Mouse (Mus musculus) embryo, embryonic 11 days (tissue): ENCODE measurements around the gene Gpr171.
"Not testable (repeated sequence)": the region's sequence is repeated elsewhere in the genome, so short reads cannot be mapped to it uniquely, and the experiment has no call there.

ENCODE experiments used
- DNase-seq: peaks from one replicate; pipeline ENCODE4 v3.0.0-alpha.2; 2015

The Gpr171 gene

GRCm38 (mm10) chr3:59101218-59101986 is at the start of gene Gpr171:
Gene Gpr171, minus strand, starts transcription at chr3:59101821.
- no peak for DNase-seq

- no peak for DNase-seq
Observed at GRCm38 (mm10) chr3:59150624-59151023, 49.0 kb upstream of the Gpr171 start.

- no peak for DNase-seq
Observed at GRCm38 (mm10) chr3:59149646-59150045, 48.0 kb upstream of the Gpr171 start.

GRCm38 (mm10) chr3:59145194-59145593 is 43.6 kb upstream of the Gpr171 start:
- DNase-seq: no peak

- no peak for DNase-seq
Observed at GRCm38 (mm10) chr3:59141507-59142305, 40.1 kb upstream of the Gpr171 start.

GRCm38 (mm10) chr3:59140941-59141340 is 39.3 kb upstream of the Gpr171 start:
- DNase-seq: not testable (repeated sequence)

GRCm38 (mm10) chr3:59140115-59140514 is 38.5 kb upstream of the Gpr171 start:
- DNase-seq: no peak

GRCm38 (mm10) chr3:59139651-59140051 is 38.0 kb upstream of the Gpr171 start:
- no peak for DNase-seq

- no peak for DNase-seq
Observed at GRCm38 (mm10) chr3:59138946-59139468, 37.4 kb upstream of the Gpr171 start.

- DNase-seq: no peak
Observed at GRCm38 (mm10) chr3:59135911-59136653, 34.5 kb upstream of the Gpr171 start.

- no peak for DNase-seq
Observed at GRCm38 (mm10) chr3:59133189-59133588, 31.6 kb upstream of the Gpr171 start.

GRCm38 (mm10) chr3:59131966-59132365 is 30.3 kb upstream of the Gpr171 start:
- no peak for DNase-seq

GRCm38 (mm10) chr3:59131081-59131480 is 29.5 kb upstream of the Gpr171 start:
- no peak for DNase-seq

GRCm38 (mm10) chr3:59130431-59130830 is 28.8 kb upstream of the Gpr171 start:
- DNase-seq: peak; percentile 7

GRCm38 (mm10) chr3:59129547-59129946 is 27.9 kb upstream of the Gpr171 start:
- no peak for DNase-seq

GRCm38 (mm10) chr3:59128681-59129080 is 27.1 kb upstream of the Gpr171 start:
- no peak for DNase-seq

GRCm38 (mm10) chr3:59125783-59126555 is 24.3 kb upstream of the Gpr171 start:
- no peak for DNase-seq

GRCm38 (mm10) chr3:59125022-59125421 is 23.4 kb upstream of the Gpr171 start:
- no peak for DNase-seq

GRCm38 (mm10) chr3:59121780-59122449 is 20.3 kb upstream of the Gpr171 start:
- no peak for DNase-seq

- DNase-seq: peak; percentile 26
Observed at GRCm38 (mm10) chr3:59121067-59121730, 19.6 kb upstream of the Gpr171 start.

- DNase-seq: no peak
Observed at GRCm38 (mm10) chr3:59113973-59114517, 12.4 kb upstream of the Gpr171 start.
